Mouse (Mus musculus): ENCODE measurements at regions not wholly inside any gene's neighbourhood (a gene's known extent, or its start where the extent isn't known, plus 50 kb on each side); places are given as distances from the start of the nearest gene placed in this dataset.

DNA sequence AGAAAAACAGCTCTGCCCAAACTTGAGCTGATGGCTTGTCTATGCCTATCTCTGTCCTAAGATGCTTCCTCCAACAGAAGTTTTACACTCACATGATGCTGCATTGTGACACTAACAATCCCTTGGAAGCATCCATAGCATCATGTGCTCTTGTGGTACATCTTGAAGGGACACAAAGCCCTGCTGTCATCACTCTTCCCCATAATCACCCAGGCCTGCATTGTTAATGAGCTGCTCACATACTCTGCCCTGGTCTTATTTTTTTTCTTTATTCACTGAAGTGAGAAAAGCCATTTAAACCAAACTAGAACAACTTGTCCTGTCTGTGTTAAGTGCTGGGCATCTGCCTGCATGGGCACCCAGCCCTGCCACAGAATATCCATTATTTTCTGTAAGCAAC lies 683.3 kb downstream of the Tns3 start:
- Histone ChIP-seq H3K36me3 (ENCODE audit: control insufficient read depth, insufficient read depth) (no peaks in the 10 kb centered on the region), H3K27ac (ENCODE audit: low read length) (no peak overlapping the region), H3K4me3 (ENCODE audit: low read depth, low read length) (no peak overlapping the region), H3K9ac (ENCODE audit: low read depth, low read length) (no peak overlapping the region), H3K9me3 (replicated peaks; ENCODE audit: control insufficient read depth, low read length) (no peaks in the 10 kb centered on the region), H3K4me1 (ENCODE audit: control insufficient read depth, low read depth, low read length) (no peaks in the 10 kb centered on the region), H3K27me3 (ENCODE audit: control insufficient read depth, insufficient read depth, low read depth, low read length) (no peaks in the 10 kb centered on the region), H3K4me2 (ENCODE audit: low read depth, low read length) (no peak overlapping the region)
- ATAC-seq (ENCODE audit: low read depth): no peak

DNA sequence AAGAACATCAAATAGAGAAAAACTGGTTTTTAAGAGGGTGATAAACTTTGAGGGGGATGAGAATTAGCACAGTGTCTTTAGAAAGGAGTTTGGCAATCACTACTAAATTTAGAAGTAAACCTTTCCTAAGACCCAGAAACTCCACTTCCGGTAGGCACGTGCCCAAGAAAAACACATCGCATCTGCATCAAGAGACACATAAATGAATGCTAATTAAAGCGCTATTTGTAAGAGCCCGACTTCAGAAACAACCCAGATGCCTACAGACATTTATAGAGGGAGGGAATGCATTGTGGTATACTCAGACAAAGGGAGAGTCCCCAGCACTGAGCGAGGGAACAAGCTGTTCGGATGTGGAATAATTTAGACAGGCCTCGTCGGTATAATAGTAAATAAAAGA lies 688.5 kb downstream of the Tns3 start:
- no peak overlapping the region for H3K4me3 ChIP-seq (ENCODE audit: low read depth, low read length)
- ATAC-seq (ENCODE audit: low read depth): no peak
- H3K27ac ChIP-seq (ENCODE audit: low read length): no peak overlapping the region
- H3K4me1 ChIP-seq (ENCODE audit: control insufficient read depth, low read depth, low read length): no peaks in the 10 kb centered on the region
- no peaks in the 10 kb centered on the region for H3K9me3 ChIP-seq (replicated peaks; ENCODE audit: control insufficient read depth, low read length)
- H3K27me3 ChIP-seq (ENCODE audit: control insufficient read depth, insufficient read depth, low read depth, low read length): no peaks in the 10 kb centered on the region
- H3K4me2 ChIP-seq (ENCODE audit: low read depth, low read length): no peak overlapping the region
- WGBS (ENCODE audit: insufficient replicate concordance): 63% methylated on average over 9 of the region's 9 CpGs
- H3K9ac ChIP-seq (ENCODE audit: low read depth, low read length): no peak overlapping the region
- H3K36me3 ChIP-seq (ENCODE audit: control insufficient read depth, insufficient read depth): no peaks in the 10 kb centered on the region

DNA sequence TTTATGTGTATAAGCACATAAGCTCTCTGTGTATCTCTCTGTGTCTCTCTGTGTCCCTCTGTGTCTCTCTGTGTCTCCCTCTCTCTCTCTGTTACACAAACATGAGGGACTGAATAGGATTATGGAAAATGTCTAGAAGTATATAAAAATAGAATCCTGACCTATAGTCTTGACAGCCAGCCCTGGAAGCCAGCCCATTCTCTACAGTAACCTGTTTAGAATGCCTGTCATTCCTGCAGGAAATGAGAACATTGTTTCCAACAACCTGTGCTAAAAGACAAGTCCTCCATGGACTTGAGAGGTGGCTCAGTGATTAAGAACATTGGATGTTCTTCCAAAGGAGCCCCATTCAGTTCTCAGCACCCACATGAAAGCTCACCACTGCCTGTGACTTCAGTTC lies 714.4 kb downstream of the Tns3 start:
- Histone ChIP-seq H3K27ac (ENCODE audit: low read length) (no peak overlapping the region), H3K36me3 (ENCODE audit: control insufficient read depth, insufficient read depth) (no peaks in the 10 kb centered on the region)
- no peak for ATAC-seq (ENCODE audit: low read depth)

DNA sequence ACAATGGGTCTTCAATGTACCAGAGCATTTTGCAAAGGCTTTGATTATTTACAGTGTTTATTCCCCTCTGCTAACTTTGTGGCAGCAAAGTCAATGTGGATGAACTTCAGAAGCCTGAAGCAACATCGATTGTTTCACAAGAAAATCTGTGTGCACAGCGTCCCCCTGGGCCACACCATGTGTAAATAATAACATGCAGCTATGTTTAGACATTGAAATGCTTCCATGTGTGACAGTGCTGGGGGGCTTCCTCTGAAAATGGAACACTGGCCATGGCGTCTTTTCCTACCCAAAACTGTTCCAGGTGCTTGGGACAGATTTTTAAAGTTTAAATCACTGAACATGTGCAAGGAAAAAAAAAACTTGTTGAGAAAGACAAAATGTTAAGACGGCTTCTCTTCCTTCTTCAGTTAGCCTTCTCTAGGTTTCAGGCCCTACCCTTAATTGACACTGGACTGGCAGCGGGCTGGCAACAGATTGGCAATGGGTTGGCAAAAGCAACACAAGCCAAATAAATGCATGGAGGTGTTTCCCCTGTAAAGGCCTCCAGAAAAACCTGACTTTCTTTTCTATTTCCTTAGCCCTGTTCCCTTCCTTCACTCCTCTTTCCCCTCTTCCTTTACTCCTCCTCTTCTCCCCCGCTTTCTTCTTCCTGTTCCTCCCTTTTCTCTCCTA lies 715.0 kb downstream of the Tns3 start:
- no peak overlapping the region for H3K27ac ChIP-seq (ENCODE audit: low read length)
- H3K27me3 ChIP-seq (ENCODE audit: control insufficient read depth, insufficient read depth, low read depth, low read length): no peaks in the 10 kb centered on the region
- H3K9me3 ChIP-seq (replicated peaks; ENCODE audit: control insufficient read depth, low read length): no peaks in the 10 kb centered on the region
- no peak overlapping the region for H3K4me3 ChIP-seq (ENCODE audit: low read depth, low read length)
- no peak overlapping the region for H3K9ac ChIP-seq (ENCODE audit: low read depth, low read length)
- no peaks in the 10 kb centered on the region for H3K4me1 ChIP-seq (ENCODE audit: control insufficient read depth, low read depth, low read length)
- ATAC-seq (ENCODE audit: low read depth): no peak
- no peak overlapping the region for H3K4me2 ChIP-seq (ENCODE audit: low read depth, low read length)
- 56% methylated on average over 6 of the region's 6 CpGs for WGBS (ENCODE audit: insufficient replicate concordance)
- no peaks in the 10 kb centered on the region for H3K36me3 ChIP-seq (ENCODE audit: control insufficient read depth, insufficient read depth)

More for the DNA sequence above, 714.4 kb downstream of the Tns3 start:
- Histone ChIP-seq H3K9me3 (replicated peaks; ENCODE audit: control insufficient read depth, low read length) (no peaks in the 10 kb centered on the region), H3K4me1 (ENCODE audit: control insufficient read depth, low read depth, low read length) (no peaks in the 10 kb centered on the region), H3K4me3 (ENCODE audit: low read depth, low read length) (no peak overlapping the region), H3K4me2 (ENCODE audit: low read depth, low read length) (no peak overlapping the region), H3K9ac (ENCODE audit: low read depth, low read length) (no peak overlapping the region), H3K27me3 (ENCODE audit: control insufficient read depth, insufficient read depth, low read depth, low read length) (no peaks in the 10 kb centered on the region)

DNA sequence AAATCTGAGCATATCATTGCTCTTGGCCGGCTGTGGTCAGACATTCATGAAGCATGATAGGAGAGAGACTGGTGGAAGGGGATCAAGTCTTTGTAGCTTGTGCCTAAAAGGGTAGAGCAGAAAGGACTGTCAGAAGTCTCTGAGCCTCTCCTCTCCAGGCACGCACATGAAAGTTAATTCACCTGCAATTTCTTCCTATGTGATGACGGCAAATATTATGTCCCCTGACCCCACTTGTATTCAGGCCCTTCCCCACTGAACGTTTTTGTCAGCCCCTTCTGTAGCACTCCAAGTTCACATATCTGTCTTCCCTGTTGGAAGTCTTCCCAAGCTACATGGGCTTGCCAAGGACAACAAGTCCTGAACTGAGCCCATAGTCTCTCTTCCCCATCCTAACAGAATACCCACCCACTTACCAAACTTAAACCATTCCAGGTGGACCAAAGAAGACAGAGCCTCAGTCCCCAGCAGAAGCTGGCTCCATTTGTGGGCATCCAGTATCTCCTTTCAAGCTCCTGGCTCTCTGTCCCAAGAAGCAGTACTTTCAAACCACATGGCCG lies 719.3 kb downstream of the Tns3 start:
- Histone ChIP-seq H3K4me2 (ENCODE audit: low read depth, low read length) (no peak overlapping the region), H3K27ac (ENCODE audit: low read length) (no peak overlapping the region), H3K36me3 (ENCODE audit: control insufficient read depth, insufficient read depth) (no peaks in the 10 kb centered on the region), H3K9ac (ENCODE audit: low read depth, low read length) (no peak overlapping the region), H3K4me3 (ENCODE audit: low read depth, low read length) (no peak overlapping the region), H3K4me1 (ENCODE audit: control insufficient read depth, low read depth, low read length) (no peaks in the 10 kb centered on the region), H3K9me3 (replicated peaks; ENCODE audit: control insufficient read depth, low read length) (no peaks in the 10 kb centered on the region), H3K27me3 (ENCODE audit: control insufficient read depth, insufficient read depth, low read depth, low read length) (no peaks in the 10 kb centered on the region)
- 58% methylated on average over 5 of the region's 5 CpGs for WGBS (ENCODE audit: insufficient replicate concordance)
- ATAC-seq (ENCODE audit: low read depth): no peak

DNA sequence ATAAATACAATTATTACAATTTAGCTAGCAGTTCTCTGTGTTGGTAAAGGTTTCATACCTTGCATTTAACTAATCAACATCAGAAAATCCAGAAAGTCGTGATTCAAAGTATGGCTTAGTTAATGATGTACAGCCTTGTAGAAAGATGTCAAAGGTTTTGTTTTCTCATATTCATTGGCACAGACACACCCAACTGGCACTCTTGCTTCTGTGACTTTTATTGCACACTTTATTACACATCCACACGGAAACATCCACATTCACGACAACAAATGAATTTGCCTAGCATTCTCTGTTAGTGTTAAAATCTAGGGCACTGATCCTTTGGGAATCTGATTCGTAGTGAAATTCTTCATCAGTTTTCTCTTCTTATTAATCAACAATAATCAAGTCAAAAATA lies 720.0 kb downstream of the Tns3 start:
- Histone ChIP-seq H3K27ac (ENCODE audit: low read length) (no peak overlapping the region), H3K4me2 (ENCODE audit: low read depth, low read length) (no peak overlapping the region), H3K36me3 (ENCODE audit: control insufficient read depth, insufficient read depth) (no peaks in the 10 kb centered on the region), H3K4me1 (ENCODE audit: control insufficient read depth, low read depth, low read length) (no peaks in the 10 kb centered on the region), H3K9me3 (replicated peaks; ENCODE audit: control insufficient read depth, low read length) (no peaks in the 10 kb centered on the region), H3K4me3 (ENCODE audit: low read depth, low read length) (no peak overlapping the region), H3K9ac (ENCODE audit: low read depth, low read length) (no peak overlapping the region), H3K27me3 (ENCODE audit: control insufficient read depth, insufficient read depth, low read depth, low read length) (no peaks in the 10 kb centered on the region)
- 58% methylated on average over 4 of the region's 4 CpGs for WGBS (ENCODE audit: insufficient replicate concordance)
- ATAC-seq (ENCODE audit: low read depth): no peak

DNA sequence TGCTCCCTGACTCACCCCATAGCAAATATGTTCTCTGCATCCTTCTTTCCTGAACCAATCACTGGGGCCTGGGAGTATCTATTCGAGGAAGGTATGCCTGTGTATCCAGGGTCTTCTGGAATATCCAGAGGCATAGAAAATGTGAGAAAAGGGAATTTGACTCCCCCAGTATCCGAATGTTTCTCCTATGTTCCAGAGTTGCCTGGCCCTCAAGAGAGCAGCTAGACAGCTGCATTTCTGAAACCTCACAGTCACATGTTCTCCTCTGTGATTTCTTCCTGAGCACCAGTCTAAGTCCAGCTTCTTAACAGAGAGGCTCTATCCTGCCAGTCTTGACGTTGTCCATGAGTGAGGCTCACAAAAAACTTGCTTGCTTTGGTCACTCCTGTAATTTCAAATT lies 719.9 kb upstream of the Igfbp3 start:
- Histone ChIP-seq H3K9ac (ENCODE audit: low read depth, low read length) (no peak overlapping the region), H3K9me3 (replicated peaks; ENCODE audit: control insufficient read depth, low read length) (no peaks in the 10 kb centered on the region), H3K27me3 (ENCODE audit: control insufficient read depth, insufficient read depth, low read depth, low read length) (no peaks in the 10 kb centered on the region), H3K4me3 (ENCODE audit: low read depth, low read length) (no peak overlapping the region), H3K27ac (ENCODE audit: low read length) (no peak overlapping the region), H3K4me1 (ENCODE audit: control insufficient read depth, low read depth, low read length) (no peaks in the 10 kb centered on the region), H3K36me3 (ENCODE audit: control insufficient read depth, insufficient read depth) (no peaks in the 10 kb centered on the region), H3K4me2 (ENCODE audit: low read depth, low read length) (no peak overlapping the region)
- WGBS (ENCODE audit: insufficient replicate concordance): 33% methylated on average over 3 of the region's 3 CpGs
- ATAC-seq (ENCODE audit: low read depth): no peak

DNA sequence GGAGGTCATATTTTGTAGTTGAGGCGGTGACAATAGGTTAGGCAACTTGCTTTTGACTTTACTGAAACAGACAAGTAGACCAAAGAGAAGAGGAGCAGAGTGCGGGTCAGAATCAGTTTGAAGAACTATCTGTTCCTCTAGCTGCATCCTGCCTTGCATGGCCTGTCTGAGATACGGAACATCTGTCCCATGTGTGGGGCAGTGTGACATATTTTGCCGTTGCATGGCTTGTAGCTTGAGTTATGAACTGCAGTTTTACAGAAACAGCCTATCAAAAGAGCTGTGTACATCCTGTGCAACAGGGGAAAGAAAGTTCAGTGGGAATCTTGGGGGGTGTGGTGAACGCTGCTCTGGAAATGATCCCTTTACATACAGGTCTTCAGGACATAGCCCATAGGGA lies 718.9 kb upstream of the Igfbp3 start:
- Histone ChIP-seq H3K27ac (ENCODE audit: low read length) (no peak overlapping the region), H3K4me2 (ENCODE audit: low read depth, low read length) (no peak overlapping the region), H3K9me3 (replicated peaks; ENCODE audit: control insufficient read depth, low read length) (no peaks in the 10 kb centered on the region; the same call in 1 of the 2 replicates), H3K36me3 (ENCODE audit: control insufficient read depth, insufficient read depth) (no peaks in the 10 kb centered on the region), H3K4me3 (ENCODE audit: low read depth, low read length) (no peak overlapping the region), H3K4me1 (ENCODE audit: control insufficient read depth, low read depth, low read length) (no peaks in the 10 kb centered on the region), H3K27me3 (ENCODE audit: control insufficient read depth, insufficient read depth, low read depth, low read length) (no peaks in the 10 kb centered on the region), H3K9ac (ENCODE audit: low read depth, low read length) (no peak overlapping the region)
- no peak for ATAC-seq (ENCODE audit: low read depth)
- 62% methylated on average over 5 of the region's 5 CpGs for WGBS (ENCODE audit: insufficient replicate concordance)

DNA sequence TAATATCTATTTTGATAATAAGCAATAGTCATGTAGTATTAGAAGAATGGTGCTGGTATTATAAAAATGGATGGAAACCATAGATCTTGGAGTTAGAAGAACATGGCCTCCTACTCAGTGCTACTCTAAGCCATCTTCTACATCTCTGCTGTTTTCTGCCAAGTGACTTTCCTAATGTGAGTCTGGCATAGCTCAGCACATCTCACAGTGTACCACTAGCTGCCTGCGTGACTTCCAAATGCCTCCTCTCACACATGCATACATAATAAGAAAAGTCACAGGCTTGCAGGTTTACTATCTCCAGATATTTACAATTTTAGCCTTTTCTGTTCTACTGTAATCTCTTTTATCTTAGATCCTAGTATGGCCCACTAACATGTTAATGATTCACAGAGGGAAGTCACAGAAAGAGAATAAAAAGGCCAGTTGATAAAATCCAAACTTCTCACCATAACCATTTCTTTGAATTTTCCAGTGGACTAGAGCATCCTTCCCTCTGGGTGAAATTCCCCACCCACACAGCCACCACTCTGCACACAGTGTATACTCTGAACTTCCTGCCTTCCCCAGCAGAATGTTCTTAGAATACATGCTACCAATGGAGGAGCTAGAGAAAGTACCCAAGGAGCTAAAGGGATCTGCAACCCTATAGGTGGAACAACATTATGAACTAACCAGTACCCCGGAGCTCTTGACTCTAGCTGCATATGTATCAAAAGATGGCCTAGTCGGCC lies 717.5 kb upstream of the Igfbp3 start:
- no peak for ATAC-seq (ENCODE audit: low read depth)
- Histone ChIP-seq H3K9me3 (replicated peaks; ENCODE audit: control insufficient read depth, low read length) (no peaks in the 10 kb centered on the region; the same call in 1 of the 2 replicates), H3K4me3 (ENCODE audit: low read depth, low read length) (no peak overlapping the region), H3K9ac (ENCODE audit: low read depth, low read length) (no peak overlapping the region), H3K27ac (ENCODE audit: low read length) (no peak overlapping the region), H3K27me3 (ENCODE audit: control insufficient read depth, insufficient read depth, low read depth, low read length) (no peaks in the 10 kb centered on the region), H3K4me2 (ENCODE audit: low read depth, low read length) (no peak overlapping the region), H3K4me1 (ENCODE audit: control insufficient read depth, low read depth, low read length) (no peaks in the 10 kb centered on the region), H3K36me3 (ENCODE audit: control insufficient read depth, insufficient read depth) (no peaks in the 10 kb centered on the region)
- 61% methylated on average over 3 of the region's 3 CpGs for WGBS (ENCODE audit: insufficient replicate concordance)
